Mouse (Mus musculus): ENCODE results near the gene Abcb11. TPM values are rescaled to one million over a fixed set of nuclear protein-coding genes. Genes with fewer than 3 reads are reported as not detected.

Gene Abcb11
- not detected in 2 replicates for polyA plus RNA-seq (2012)

GRCm38 (mm10) chr2:69342496-69343221 lies at the start of gene Abcb11:
Gene Abcb11, minus strand, starts transcription at chr2:69342616.

DNA sequence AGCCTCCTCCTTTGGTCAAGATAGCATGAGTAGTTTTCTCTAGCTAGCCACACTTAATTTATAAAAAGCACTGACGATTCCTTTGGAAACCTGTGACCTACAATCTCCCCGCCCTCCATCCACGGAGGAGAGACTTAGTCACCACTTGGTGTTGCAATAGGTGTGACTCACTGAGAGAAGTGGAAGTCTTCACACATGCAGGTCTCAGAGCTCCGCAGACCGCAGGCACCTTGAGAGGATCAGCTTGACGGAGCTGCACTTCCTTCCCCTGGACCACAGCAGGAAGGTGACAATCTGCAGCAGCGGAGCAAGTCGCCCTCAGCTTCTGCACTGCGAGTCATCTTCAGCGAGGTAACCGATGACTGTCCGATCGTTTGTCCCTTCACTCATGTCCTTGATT lies 37.9 kb upstream of the Abcb11 start, which contains the start of gene Dhrs9:
TSS of gene Dhrs9 (plus strand) at position 165 of the 400 bp plus-strand sequence.

GRCm38 (mm10) chr2:69210773-69211172 lies 131.6 kb downstream of the Abcb11 start, which contains the start of gene G6pc2:
Gene G6pc2, plus strand, starts transcription at chr2:69211073.

DNA sequence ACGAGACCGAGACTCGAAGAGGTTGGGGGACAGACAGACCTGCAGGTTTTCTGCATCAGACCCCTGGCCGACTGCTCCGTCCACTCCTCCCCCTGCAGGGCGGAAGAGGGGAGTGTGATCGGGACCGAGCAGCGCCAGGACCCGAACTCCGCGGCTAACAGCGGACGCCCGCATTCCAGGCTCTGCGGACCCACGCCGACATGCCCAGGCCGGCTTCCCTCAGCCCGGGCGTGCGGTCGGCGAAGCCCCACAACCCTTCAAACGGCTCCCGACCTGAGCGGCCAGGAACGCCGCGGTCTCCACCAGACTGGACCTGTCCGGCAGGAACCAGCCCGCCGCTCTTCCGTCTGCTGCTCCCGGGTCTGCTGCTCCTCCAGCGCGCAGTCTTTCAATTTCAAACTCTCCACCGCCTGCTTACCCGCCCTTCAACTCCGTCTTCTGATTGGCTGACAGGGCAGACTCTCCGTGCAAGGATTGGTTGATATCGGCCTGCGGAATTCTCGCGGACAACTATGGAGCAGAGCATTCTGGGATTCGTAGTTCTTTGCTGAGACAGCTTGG lies 136.5 kb downstream of the Abcb11 start, which contains the start of gene Spc25:
TSS of gene Spc25 (minus strand) at position 404 of the 561 bp plus-strand sequence.

Other genes with a start within 250 kb of the Abcb11 start
- 0.10 and 0.45 TPM in 2 replicates for gene Nostrin, start 206.8 kb downstream of the Abcb11 start, polyA plus RNA-seq (2012)
- gene Spc25, start 136.4 kb downstream of the Abcb11 start, polyA plus RNA-seq (2012), result 9.6 and 13.5 TPM in 2 replicates
- not detected in 2 replicates for gene G6pc2, start 131.5 kb downstream of the Abcb11 start, polyA plus RNA-seq (2012)
- gene Dhrs9, start 37.8 kb upstream of the Abcb11 start, polyA plus RNA-seq (2012), result 0.02 and 0.09 TPM in 2 replicates
- gene Lrp2, start 243.4 kb upstream of the Abcb11 start, polyA plus RNA-seq (2012), result under 0.01 TPM in 1 of 2 replicates, not detected in the other

All from megakaryocyte-erythroid progenitor cell, adult 5 weeks (primary cell).